Mouse (Mus musculus): ENCODE results near the gene Bcor. TPM values are rescaled to one million over a fixed set of nuclear protein-coding genes. Genes with fewer than 3 reads are reported as not detected.

The Bcor gene
- polyA plus RNA-seq, 1 experiment, result 12.1 TPM

GRCm38 (mm10) chrX:12072721-12073120, 87.4 kb downstream of the Bcor start:
- Histone ChIP-seq H3K79me2 (ENCODE audit: control insufficient read depth, insufficient read depth) (peaks cover 73% of the 10 kb centered on the region), H3K36me3 (ENCODE audit: control insufficient read depth, insufficient read depth) (no peaks in the 10 kb centered on the region), H3K4me3 (no peak overlapping the region), H3K27me3 (ENCODE audit: control insufficient read depth, insufficient read depth, insufficient read length) (no peaks in the 10 kb centered on the region), H3ac (ENCODE audit: control insufficient read depth, insufficient read length) (no peak overlapping the region), H3K4me2 (ENCODE audit: low read depth) (no peak overlapping the region)
- TF ChIP-seq MYOG (IDR thresholded peaks at IDR 0.05; ENCODE audit: control insufficient read depth in 1 of 3, insufficient read depth in 1 of 3, insufficient read length in 2 of 3, low read depth in 2 of 3) (peak in 1 of 3 experiments; percentile 21), TCF3 (IDR thresholded peaks at IDR 0.05; ENCODE audit: insufficient read length, low read depth) (no peak), POLR2A (IDR thresholded peaks at IDR 0.05; ENCODE audit: insufficient read length, low read depth) (no peak), REST (IDR thresholded peaks at IDR 0.05; ENCODE audit: insufficient read depth, insufficient read length) (no peak), MYOD1 (IDR thresholded peaks at IDR 0.05; ENCODE audit: control insufficient read depth in 1 of 3, insufficient read length in 2 of 3, low read depth in 2 of 3) (no peak), MAX (IDR thresholded peaks at IDR 0.05; ENCODE audit: low read depth) (no peak), POLR2AphosphoS2 (IDR thresholded peaks at IDR 0.05; ENCODE audit: insufficient read length, low read depth) (no peak), SRF (IDR thresholded peaks at IDR 0.05; ENCODE audit: control insufficient read depth, insufficient read length, low read depth) (no peak)

- H3K4me3 ChIP-seq, result no peak overlapping the region
- H3K27me3 ChIP-seq (ENCODE audit: control insufficient read depth, insufficient read depth, insufficient read length), result no peaks in the 10 kb centered on the region
- TF ChIP-seq REST (IDR thresholded peaks at IDR 0.05; ENCODE audit: insufficient read depth, insufficient read length) (no peak), POLR2A (IDR thresholded peaks at IDR 0.05; ENCODE audit: insufficient read length, low read depth) (no peak), CEBPB (IDR thresholded peaks at IDR 0.05; ENCODE audit: insufficient read depth, poor library complexity, severe bottlenecking) (no peak), MAX (IDR thresholded peaks at IDR 0.05; ENCODE audit: low read depth) (no peak), MYOG (IDR thresholded peaks at IDR 0.05; ENCODE audit: control insufficient read depth in 1 of 3, insufficient read depth in 1 of 3, insufficient read length in 2 of 3, low read depth in 2 of 3) (peak in 2 of 3 experiments; percentile 89 to 90), E2F4 (IDR thresholded peaks at IDR 0.05; ENCODE audit: insufficient read depth) (no peak), USF1 (IDR thresholded peaks at IDR 0.05; ENCODE audit: low read depth) (no peak), SRF (IDR thresholded peaks at IDR 0.05; ENCODE audit: control insufficient read depth, insufficient read length, low read depth) (no peak), MYOD1 (IDR thresholded peaks at IDR 0.05; ENCODE audit: control insufficient read depth in 1 of 3, insufficient read length in 2 of 3, low read depth in 2 of 3) (peak in 2 of 3 experiments; percentile 76 to 87), TCF3 (IDR thresholded peaks at IDR 0.05; ENCODE audit: insufficient read length, low read depth) (no peak), POLR2AphosphoS2 (IDR thresholded peaks at IDR 0.05; ENCODE audit: insufficient read length, low read depth) (no peak), TCF12 (IDR thresholded peaks at IDR 0.05; ENCODE audit: insufficient read depth, poor library complexity, severe bottlenecking) (no peak)
- H3ac ChIP-seq (ENCODE audit: control insufficient read depth, insufficient read length), result no peak overlapping the region
- H3K36me3 ChIP-seq (ENCODE audit: control insufficient read depth, insufficient read depth), result no peaks in the 10 kb centered on the region
- H3K4me2 ChIP-seq (ENCODE audit: low read depth), result peak overlapping the region; percentile 50
- peaks cover 69% of the 10 kb centered on the region for H3K79me2 ChIP-seq (ENCODE audit: control insufficient read depth, insufficient read depth)
These were observed 91.0 kb downstream of the Bcor start for GRCm38 (mm10) chrX:12068978-12069724.

- Histone ChIP-seq H3K4me3 (no peak overlapping the region), H3K27me3 (ENCODE audit: control insufficient read depth, insufficient read depth, insufficient read length) (no peaks in the 10 kb centered on the region), H3K4me2 (ENCODE audit: low read depth) (peak overlapping the region; percentile 18), H3ac (ENCODE audit: control insufficient read depth, insufficient read length) (no peak overlapping the region), H3K36me3 (ENCODE audit: control insufficient read depth, insufficient read depth) (no peaks in the 10 kb centered on the region), H3K79me2 (ENCODE audit: control insufficient read depth, insufficient read depth) (peaks cover 69% of the 10 kb centered on the region)
- no peak for TF ChIP-seq TCF12 (IDR thresholded peaks at IDR 0.05; ENCODE audit: insufficient read depth, poor library complexity, severe bottlenecking)
- no peak for TF ChIP-seq E2F4 (IDR thresholded peaks at IDR 0.05; ENCODE audit: insufficient read depth)
- no peak for TF ChIP-seq MAX (IDR thresholded peaks at IDR 0.05; ENCODE audit: low read depth)
- no peak for TF ChIP-seq CEBPB (IDR thresholded peaks at IDR 0.05; ENCODE audit: insufficient read depth, poor library complexity, severe bottlenecking)
- TF ChIP-seq USF1 (IDR thresholded peaks at IDR 0.05; ENCODE audit: low read depth), result no peak
- no peak for TF ChIP-seq POLR2A (IDR thresholded peaks at IDR 0.05; ENCODE audit: insufficient read length, low read depth)
- TF ChIP-seq TCF3 (IDR thresholded peaks at IDR 0.05; ENCODE audit: insufficient read length, low read depth), result no peak
These were observed 92.2 kb downstream of the Bcor start for GRCm38 (mm10) chrX:12067851-12068510.

GRCm38 (mm10) chrX:12067031-12067430, 93.1 kb downstream of the Bcor start:
- Histone ChIP-seq H3K4me2 (ENCODE audit: low read depth) (peak overlapping the region; percentile 24), H3K79me2 (ENCODE audit: control insufficient read depth, insufficient read depth) (peaks cover 63% of the 10 kb centered on the region), H3K27me3 (ENCODE audit: control insufficient read depth, insufficient read depth, insufficient read length) (no peaks in the 10 kb centered on the region)

More at GRCm38 (mm10) chrX:12067031-12067430, 93.1 kb downstream of the Bcor start:
- Histone ChIP-seq H3K36me3 (ENCODE audit: control insufficient read depth, insufficient read depth) (no peaks in the 10 kb centered on the region), H3ac (ENCODE audit: control insufficient read depth, insufficient read length) (no peak overlapping the region), H3K4me3 (no peak overlapping the region)
- TF ChIP-seq E2F4 (IDR thresholded peaks at IDR 0.05; ENCODE audit: insufficient read depth), result no peak
- TF ChIP-seq POLR2A (IDR thresholded peaks at IDR 0.05; ENCODE audit: insufficient read length, low read depth), result no peak
- no peak for TF ChIP-seq TCF3 (IDR thresholded peaks at IDR 0.05; ENCODE audit: insufficient read length, low read depth)
- TF ChIP-seq REST (IDR thresholded peaks at IDR 0.05; ENCODE audit: insufficient read depth, insufficient read length), result no peak
- TF ChIP-seq SRF (IDR thresholded peaks at IDR 0.05; ENCODE audit: control insufficient read depth, insufficient read length, low read depth), result no peak

Measured in myocyte (in vitro differentiated cells).